Mouse (Mus musculus) cerebellum, adult 11 months (tissue): Measurements from ENCODE around the gene Cblb.

ENCODE experiments used
- DNase-seq: peaks from one replicate; pipeline ENCODE4 v3.0.0; 2022

Cblb gene

DNA sequence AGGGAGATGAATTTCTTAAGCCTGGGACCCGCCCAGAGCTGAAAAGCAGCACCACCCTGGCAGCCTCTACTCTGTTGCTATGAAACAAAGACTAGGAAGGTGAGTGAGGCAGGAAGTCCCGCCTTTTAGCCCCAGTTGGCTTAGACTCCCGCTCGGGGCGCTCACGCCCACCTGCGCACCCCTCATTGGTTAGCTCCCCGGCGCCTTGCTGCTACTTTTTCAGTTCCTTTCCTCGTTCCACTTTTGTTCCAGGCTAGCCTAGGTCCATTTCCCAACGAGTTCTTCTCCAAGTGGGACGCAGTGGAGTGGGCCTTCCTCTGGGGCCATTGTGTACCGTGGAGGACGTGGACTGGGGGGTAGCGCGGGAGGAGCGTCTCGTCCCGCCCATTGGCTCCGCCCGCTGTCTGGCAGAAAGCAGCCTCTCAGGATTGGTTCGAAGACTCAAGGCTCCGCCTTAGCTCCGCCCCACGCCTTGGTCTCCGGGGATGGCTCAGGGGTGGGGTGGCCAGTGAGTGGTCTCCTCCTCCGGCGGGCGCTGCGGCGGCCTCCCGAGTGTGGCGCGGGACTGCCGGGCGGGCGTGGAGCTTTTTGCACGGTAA is at the start of gene Cblb:
Gene Cblb, plus strand, starts transcription at position 135 of the 599 bp plus-strand sequence.
- peak; percentile 95 for DNase-seq

DNA sequence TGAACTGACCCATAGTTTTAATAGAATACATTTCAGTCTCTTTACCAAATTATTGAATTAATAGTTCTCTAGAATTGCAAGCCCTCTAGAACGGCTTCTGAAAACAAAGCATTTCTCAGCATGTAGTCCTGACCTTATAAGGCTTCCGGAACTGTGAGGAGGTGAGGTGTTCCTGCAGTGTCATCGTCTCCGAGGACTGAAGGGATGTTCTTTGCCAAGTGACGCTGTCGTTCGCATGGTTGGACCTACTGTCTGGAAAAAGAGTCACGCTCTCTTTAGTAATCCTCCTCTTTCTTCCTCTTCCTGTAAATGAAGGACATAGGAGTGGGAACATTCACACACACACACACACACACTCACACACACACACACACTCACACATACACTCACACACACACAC is 45.6 kb upstream of the Cblb start:
- no peak for DNase-seq

DNA sequence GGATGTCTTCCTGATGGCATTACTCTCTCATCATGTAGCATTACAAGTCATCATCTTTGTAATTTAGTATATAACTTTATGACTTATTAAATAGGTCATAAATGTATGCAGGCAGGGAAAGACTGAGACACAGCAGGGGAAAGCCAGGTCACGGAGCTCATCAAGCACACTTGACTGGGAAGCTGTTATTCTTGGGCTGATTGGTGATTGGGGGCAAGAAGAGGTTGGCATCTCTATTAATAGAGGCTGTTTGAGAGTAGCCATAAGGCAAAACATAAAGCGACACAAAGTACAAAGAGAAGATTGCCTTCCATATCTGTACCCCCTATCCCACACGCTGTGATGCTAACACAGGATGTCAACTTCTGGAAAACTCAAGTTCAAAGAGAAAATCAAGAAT is 44.8 kb upstream of the Cblb start:
- DNase-seq: no peak

- no peak for DNase-seq
Observed at GRCm38 (mm10) chr16:51987085-51987620, 43.9 kb upstream of the Cblb start.

DNA sequence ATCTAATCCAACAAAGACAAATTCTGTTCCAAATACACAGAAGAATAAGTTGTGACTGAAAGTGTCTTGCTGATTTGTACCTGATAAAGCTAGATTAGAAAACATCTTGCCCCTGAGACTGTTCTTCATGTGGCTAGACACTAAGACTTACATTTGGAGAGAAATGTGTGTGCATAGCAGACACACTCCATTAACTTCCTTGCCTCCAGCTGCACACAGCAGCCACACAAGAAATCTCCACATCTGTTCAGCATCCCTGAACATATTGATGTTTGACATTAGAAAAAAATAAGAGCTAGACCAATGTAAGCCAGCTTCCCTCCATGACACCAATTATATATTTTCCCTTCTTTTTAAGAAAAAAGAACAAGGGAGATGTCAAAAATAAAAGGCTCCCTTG is 43.0 kb upstream of the Cblb start:
- no peak for DNase-seq

GRCm38 (mm10) chr16:51989259-51989658 is 41.8 kb upstream of the Cblb start:
- DNase-seq: no peak

- no peak for DNase-seq
Observed at GRCm38 (mm10) chr16:52000043-52000442, 31.0 kb upstream of the Cblb start.

DNA sequence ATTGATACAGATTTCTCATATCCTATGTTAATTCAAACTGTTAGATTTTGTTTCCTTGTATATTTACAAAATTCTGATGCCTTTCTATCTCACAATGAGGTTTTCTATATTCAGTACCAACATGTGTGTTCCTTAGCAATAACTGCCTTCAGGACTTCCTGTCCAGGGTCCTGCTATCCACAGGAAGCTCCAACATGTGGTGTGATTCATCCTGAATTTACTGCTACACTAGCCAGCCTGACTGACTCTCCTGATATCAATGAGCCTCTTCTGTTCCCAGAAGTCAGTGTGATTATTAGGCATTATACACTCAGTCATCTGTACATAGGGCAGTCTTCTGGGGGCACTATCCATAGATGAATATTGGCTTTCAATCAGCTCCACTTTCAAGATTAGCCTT is 30.2 kb upstream of the Cblb start:
- DNase-seq: no peak

DNA sequence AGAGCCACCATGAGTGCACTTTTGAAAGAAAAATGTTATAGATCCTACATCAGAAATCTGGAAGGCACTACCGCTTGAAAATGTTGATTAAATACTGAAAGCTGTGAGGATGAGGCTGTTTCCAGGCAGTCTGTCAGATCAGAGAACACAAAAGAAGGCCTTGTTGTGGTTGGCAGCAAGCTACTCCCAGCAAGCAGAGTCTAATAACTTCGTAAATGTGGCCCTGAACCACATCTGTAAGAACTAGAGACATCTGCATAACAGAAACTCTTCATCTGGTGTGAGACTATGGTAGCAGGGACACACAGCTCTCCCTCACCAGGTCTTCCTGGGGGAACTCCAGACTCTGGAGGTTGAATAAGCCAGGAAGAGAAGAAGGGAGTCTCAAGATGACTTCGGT is 24.0 kb upstream of the Cblb start:
- no peak for DNase-seq

DNA sequence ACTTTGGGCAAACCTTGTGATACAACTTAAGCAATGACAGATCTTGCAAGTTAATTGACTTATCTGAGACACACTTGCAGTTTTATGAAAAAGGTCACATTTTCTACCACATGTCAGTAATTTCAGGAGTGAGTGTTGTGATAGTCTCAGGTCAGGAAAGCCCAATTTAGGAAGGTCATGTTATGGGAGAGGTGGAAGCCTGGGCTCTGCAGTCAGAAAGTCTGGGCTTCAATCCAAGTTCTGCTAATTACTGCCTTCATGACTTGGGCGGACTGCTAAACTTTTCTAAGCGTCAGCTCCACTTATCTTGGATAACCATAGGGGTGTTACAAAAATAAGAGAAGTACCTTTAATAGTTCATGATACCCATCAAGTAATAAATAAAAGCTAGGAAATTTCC is 22.6 kb upstream of the Cblb start:
- DNase-seq: no peak

DNA sequence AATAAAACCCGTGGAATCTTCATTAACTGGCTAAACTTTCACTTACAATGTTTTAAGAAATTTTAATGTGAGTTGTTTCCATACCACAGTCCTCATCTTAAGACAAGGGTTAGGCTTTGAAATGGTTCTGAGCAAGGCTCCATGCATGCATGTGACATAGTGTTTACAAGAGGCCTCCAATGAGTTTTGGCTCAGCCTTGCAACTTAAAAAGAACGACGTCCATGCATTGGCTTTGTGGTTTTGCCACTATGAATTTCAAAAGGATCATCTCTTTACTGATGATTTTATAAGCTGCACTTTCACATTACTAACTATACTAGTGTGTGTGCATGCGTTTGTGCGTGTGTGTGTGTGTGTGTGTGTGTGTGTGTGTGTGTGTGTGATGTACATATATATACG is 21.6 kb upstream of the Cblb start:
- DNase-seq: no peak

DNA sequence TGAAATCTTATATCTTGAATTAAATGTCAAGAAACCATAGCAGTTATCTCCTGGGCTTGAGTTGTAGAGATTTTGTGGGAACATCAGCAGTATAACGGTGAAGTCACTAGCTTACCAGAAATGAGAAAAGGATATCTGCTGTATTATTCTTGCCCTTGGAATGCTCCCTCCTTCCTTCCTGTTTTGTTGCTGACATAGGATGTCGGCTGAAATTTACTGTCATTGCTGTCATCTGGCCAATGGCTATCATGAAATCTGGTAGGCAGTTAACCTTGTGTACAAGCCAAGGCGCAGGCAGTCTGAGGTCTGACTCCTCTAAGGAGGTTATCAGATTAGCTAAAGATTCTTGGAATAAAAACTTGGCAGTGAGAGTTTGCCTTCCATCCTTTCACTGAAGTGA is 18.0 kb upstream of the Cblb start:
- DNase-seq: no peak

- no peak for DNase-seq
Observed at GRCm38 (mm10) chr16:52013812-52014211, 17.2 kb upstream of the Cblb start.

DNA sequence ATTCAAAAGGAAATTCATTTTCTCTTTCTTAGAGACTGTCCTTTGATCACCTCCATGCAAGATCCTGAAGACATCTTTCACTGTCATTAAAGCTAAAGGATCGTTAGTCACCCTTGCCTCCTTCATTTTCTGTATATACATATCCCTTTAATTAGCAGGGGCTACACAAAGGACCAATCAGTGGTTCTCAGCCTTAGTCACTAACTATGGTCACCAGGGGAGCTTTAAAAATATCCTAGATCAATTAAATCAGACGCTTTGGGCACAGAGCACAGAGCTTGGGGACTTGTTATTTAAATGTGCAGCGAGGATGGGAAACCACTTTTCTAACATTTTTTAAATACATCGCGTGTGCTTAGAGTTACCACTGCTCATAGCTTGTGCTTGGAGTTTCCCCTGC is 7.6 kb upstream of the Cblb start:
- DNase-seq: no peak

DNA sequence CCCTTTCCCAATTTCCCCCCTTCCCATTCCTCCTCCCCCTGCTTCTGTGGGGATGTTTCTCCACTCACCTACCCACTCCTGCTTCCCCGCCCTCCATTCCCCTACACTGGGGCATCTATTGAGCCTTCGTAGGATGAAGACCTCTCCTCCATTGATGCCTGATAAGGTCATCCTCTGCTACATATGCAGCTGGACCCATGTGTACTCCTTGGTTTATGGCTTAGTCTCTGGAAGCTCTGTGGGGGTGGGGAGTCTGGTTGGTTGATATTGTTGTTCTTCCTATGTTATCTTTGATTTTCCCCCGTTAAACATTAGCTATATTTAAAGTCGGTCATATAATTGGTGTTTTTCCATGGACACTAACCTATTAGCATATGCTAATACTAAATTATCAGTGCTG is 3.7 kb upstream of the Cblb start:
- DNase-seq: no peak

DNA sequence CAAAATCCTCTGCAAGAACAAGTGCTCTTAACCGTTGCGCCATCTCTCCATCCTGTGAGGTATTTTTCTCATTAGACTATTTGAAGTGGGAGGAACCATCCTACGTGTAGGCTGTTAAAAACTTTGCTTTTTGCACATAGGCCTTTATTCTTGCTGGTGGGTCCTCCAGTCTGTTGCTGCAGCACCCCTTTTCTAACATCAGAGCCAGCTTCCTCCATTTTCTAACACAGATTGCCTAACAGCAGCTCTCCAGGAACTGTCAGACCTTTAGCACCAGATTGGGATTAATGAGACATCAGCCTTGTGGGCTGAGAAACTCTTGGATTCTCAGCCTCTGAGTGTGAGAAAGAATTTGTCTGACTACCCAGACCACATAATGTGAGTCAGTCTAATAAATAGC is 2.0 kb upstream of the Cblb start:
- no peak for DNase-seq

DNA sequence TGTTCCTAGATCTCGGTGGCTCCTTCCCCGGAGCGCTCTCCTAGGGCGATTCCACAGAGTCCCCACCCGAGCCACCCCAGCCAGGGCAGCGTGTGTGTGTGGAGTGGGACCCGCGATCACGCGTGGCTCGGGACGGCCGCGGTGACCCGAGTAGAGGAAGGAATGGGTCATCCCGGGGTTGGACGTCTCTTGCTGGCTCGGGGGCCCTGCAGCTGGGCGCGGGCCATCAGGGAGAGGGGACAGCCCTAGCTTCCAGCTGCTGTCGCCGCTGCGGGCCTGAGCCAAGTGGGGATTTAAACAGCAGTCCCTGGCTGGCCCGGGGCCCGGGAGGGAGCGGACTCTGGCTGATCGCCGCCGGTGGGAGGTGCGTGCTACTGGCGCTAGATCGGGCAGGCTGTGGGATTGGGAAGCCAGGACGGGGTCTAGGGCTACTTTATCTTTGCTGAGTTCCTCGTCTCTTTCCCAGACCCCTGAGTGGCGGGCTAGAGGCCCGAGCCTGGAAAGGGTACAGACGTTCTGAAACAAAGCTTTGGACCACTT is 757 bp downstream of the Cblb start:
- DNase-seq: peak; percentile 76

DNA sequence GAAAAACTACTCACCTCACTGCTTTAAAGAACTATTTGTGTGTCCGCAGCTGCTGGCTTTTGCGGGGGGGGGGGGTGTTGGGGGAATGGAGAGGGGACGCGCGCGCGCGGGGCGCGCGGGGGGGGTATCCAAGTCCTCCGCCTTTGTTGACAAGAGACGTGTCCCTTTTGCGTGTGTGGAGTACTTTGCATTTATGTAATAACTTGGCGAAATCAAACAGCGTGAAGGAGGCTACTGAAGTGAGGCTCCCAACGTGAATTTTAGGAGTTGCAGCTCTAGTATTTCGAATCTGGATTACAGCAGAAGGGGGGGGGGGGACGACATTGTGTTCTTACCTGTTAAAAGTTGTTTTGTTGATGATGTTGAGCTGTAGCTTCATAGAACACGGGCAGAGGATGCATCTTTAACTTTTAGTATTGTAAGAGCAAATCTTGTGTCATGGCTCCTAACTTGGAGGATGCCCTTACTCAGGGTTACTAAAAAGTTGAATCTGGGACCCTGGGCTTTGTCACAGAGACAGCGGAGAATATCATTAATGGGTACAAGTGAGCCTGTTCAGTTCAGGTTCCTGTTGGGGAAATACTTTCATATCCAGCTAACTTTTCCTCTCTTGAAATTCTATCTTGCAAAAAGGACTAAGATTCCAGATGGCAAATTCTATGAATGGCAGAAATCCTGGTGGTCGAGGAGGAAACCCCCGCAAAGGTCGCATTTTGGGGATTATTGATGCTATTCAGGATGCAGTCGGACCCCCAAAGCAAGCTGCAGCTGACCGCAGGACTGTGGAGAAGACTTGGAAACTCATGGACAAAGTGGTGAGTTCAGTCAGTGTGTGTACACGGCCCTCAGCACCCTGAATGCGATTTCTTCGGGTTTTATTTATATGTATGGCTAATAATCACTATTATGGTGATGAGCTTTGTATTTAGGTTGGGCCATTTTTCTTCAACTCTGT is 1.6 kb downstream of the Cblb start:
- no peak for DNase-seq

- no peak for DNase-seq
Observed at GRCm38 (mm10) chr16:52033381-52034315, 2.6 kb downstream of the Cblb start.

- DNase-seq: no peak
Observed at GRCm38 (mm10) chr16:52034356-52034755, 3.3 kb downstream of the Cblb start.

GRCm38 (mm10) chr16:52036295-52036694 is 5.3 kb downstream of the Cblb start:
- no peak for DNase-seq

GRCm38 (mm10) chr16:52038283-52038682 is 7.3 kb downstream of the Cblb start:
- no peak for DNase-seq

DNA sequence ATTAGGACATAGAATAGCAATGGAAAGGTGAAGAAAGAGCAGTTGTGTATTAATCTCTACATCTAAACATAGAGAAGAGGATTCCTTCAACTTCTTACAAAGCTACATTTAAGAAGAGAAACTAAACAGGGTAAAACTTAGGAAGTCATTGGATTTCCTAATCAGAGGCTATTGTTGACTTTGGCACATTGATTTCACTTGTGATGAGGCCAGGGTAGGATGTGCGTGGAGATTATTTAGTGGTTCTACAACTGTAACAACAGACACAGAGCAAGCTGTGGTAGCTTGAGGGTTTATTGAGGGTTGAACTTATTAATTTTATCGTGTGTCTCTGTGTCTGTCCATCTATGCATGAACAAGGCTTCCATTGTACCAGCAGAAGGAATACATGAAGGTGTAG is 7.8 kb downstream of the Cblb start:
- no peak for DNase-seq
